Mouse (Mus musculus) thymus, adult 2 months (tissue): ENCODE results near the gene Olfr157.

ENCODE experiments used
- CTCF ChIP-seq: fragments of 200-500 bp; IDR thresholded peaks from 2 replicates; pipeline ENCODE4 v1.5.1; 2012; ENCODE audit warnings: mild to moderate bottlenecking, control low read depth, low read length, moderate library complexity, borderline replicate concordance; ENCODE audit not compliant: control insufficient read depth, poor library complexity, insufficient read depth; ENCODE audit errors: extremely low read depth
- POLR2A ChIP-seq: fragments of 200-500 bp; IDR thresholded peaks from 2 replicates; pipeline ENCODE4 v1.6.1; 2012; ENCODE audit warnings: mild to moderate bottlenecking, low read length, control low read depth, moderate library complexity; ENCODE audit not compliant: control insufficient read depth, poor library complexity, insufficient read depth; ENCODE audit errors: extremely low read depth

GRCm38 (mm10) chr4:43798936-43799335 is 41.1 kb downstream of the Olfr157 start:
- TF ChIP-seq CTCF = no peak
- TF ChIP-seq POLR2A = no peak
